Mouse (Mus musculus): Measurements from ENCODE around the gene Rell1. TPM values are rescaled to one million over a fixed set of nuclear protein-coding genes. Genes with fewer than 3 reads are reported as not detected.
A peak's percentile ranks its signal among the peaks of the same experiment; 100 is the strongest.

Rell1 gene
- polyA plus RNA-seq, 1 experiment from 2014 or later, result 9.1 TPM

GRCm38 (mm10) chr5:63958963-63959708 lies 9.6 kb downstream of the Rell1 start:
- Histone ChIP-seq H3K4me1 (ENCODE audit: control insufficient read depth, low read depth, low read length) (no peaks in the 10 kb centered on the region; the same call in 1 of the 2 replicates), H3K27me3 (ENCODE audit: control insufficient read depth, insufficient read depth, low read depth, low read length) (no peaks in the 10 kb centered on the region), H3K4me3 (ENCODE audit: low read depth, low read length) (no peak overlapping the region), H3K4me2 (ENCODE audit: low read depth, low read length) (no peak overlapping the region), H3K27ac (ENCODE audit: low read length) (no peak overlapping the region), H3K36me3 (ENCODE audit: control insufficient read depth, insufficient read depth) (no peaks in the 10 kb centered on the region), H3K9me3 (replicated peaks; ENCODE audit: control insufficient read depth, low read length) (no peaks in the 10 kb centered on the region), H3K9ac (ENCODE audit: low read depth, low read length) (no peak overlapping the region)
- 67% methylated on average over 18 of the region's 18 CpGs for WGBS (ENCODE audit: insufficient replicate concordance)
- peak; percentile 41; the same call in 1 of the 2 replicates for ATAC-seq (ENCODE audit: low read depth)

GRCm38 (mm10) chr5:63957607-63958006 lies 11.1 kb downstream of the Rell1 start:
- H3K27ac ChIP-seq (ENCODE audit: low read length), result no peak overlapping the region
- ATAC-seq (ENCODE audit: low read depth), result no peak
- H3K4me1 ChIP-seq (ENCODE audit: control insufficient read depth, low read depth, low read length), result no peaks in the 10 kb centered on the region; the same call in none of the 2 replicates
- no peaks in the 10 kb centered on the region for H3K27me3 ChIP-seq (ENCODE audit: control insufficient read depth, insufficient read depth, low read depth, low read length)
- no peak overlapping the region for H3K4me3 ChIP-seq (ENCODE audit: low read depth, low read length)
- WGBS (ENCODE audit: insufficient replicate concordance), result 69% methylated on average over 8 of the region's 8 CpGs
- H3K9me3 ChIP-seq (replicated peaks; ENCODE audit: control insufficient read depth, low read length), result no peaks in the 10 kb centered on the region
- no peaks in the 10 kb centered on the region for H3K36me3 ChIP-seq (ENCODE audit: control insufficient read depth, insufficient read depth)
- H3K4me2 ChIP-seq (ENCODE audit: low read depth, low read length), result no peak overlapping the region
- H3K9ac ChIP-seq (ENCODE audit: low read depth, low read length), result no peak overlapping the region

GRCm38 (mm10) chr5:63956411-63956810 lies 12.3 kb downstream of the Rell1 start:
- 76% methylated on average over 11 of the region's 11 CpGs for WGBS (ENCODE audit: insufficient replicate concordance)
- Histone ChIP-seq H3K27me3 (ENCODE audit: control insufficient read depth, insufficient read depth, low read depth, low read length) (no peaks in the 10 kb centered on the region), H3K36me3 (ENCODE audit: control insufficient read depth, insufficient read depth) (no peaks in the 10 kb centered on the region), H3K4me1 (ENCODE audit: control insufficient read depth, low read depth, low read length) (peaks cover 6% of the 10 kb centered on the region), H3K4me3 (ENCODE audit: low read depth, low read length) (no peak overlapping the region), H3K9me3 (replicated peaks; ENCODE audit: control insufficient read depth, low read length) (no peaks in the 10 kb centered on the region), H3K9ac (ENCODE audit: low read depth, low read length) (no peak overlapping the region), H3K27ac (ENCODE audit: low read length) (no peak overlapping the region), H3K4me2 (ENCODE audit: low read depth, low read length) (no peak overlapping the region)
- ATAC-seq (ENCODE audit: low read depth), result no peak

- Histone ChIP-seq H3K9me3 (replicated peaks; ENCODE audit: control insufficient read depth, low read length) (no peaks in the 10 kb centered on the region), H3K9ac (ENCODE audit: low read depth, low read length) (no peak overlapping the region), H3K27ac (ENCODE audit: low read length) (no peak overlapping the region), H3K4me1 (ENCODE audit: control insufficient read depth, low read depth, low read length) (peaks cover 10% of the 10 kb centered on the region), H3K27me3 (ENCODE audit: control insufficient read depth, insufficient read depth, low read depth, low read length) (no peaks in the 10 kb centered on the region), H3K36me3 (ENCODE audit: control insufficient read depth, insufficient read depth) (no peaks in the 10 kb centered on the region), H3K4me2 (ENCODE audit: low read depth, low read length) (no peak overlapping the region), H3K4me3 (ENCODE audit: low read depth, low read length) (no peak overlapping the region)
- WGBS (ENCODE audit: insufficient replicate concordance), result 71% methylated on average over 15 of the region's 15 CpGs
- no peak for ATAC-seq (ENCODE audit: low read depth)
Observed at GRCm38 (mm10) chr5:63953401-63954032, 15.2 kb downstream of the Rell1 start.

GRCm38 (mm10) chr5:63952039-63952438 lies 16.7 kb downstream of the Rell1 start:
- H3K9me3 ChIP-seq (replicated peaks; ENCODE audit: control insufficient read depth, low read length), result no peaks in the 10 kb centered on the region
- H3K27me3 ChIP-seq (ENCODE audit: control insufficient read depth, insufficient read depth, low read depth, low read length), result no peaks in the 10 kb centered on the region
- H3K4me1 ChIP-seq (ENCODE audit: control insufficient read depth, low read depth, low read length), result peaks cover 10% of the 10 kb centered on the region
- no peak overlapping the region for H3K9ac ChIP-seq (ENCODE audit: low read depth, low read length)
- no peak overlapping the region for H3K4me2 ChIP-seq (ENCODE audit: low read depth, low read length)
- H3K36me3 ChIP-seq (ENCODE audit: control insufficient read depth, insufficient read depth), result no peaks in the 10 kb centered on the region
- no peak overlapping the region for H3K27ac ChIP-seq (ENCODE audit: low read length)
- WGBS (ENCODE audit: insufficient replicate concordance), result 55% methylated on average over 6 of the region's 6 CpGs
- ATAC-seq (ENCODE audit: low read depth), result no peak
- no peak overlapping the region for H3K4me3 ChIP-seq (ENCODE audit: low read depth, low read length)

- peak; percentile 59; the same call in 1 of the 2 replicates for ATAC-seq (ENCODE audit: low read depth)
- H3K4me3 ChIP-seq (ENCODE audit: low read depth, low read length), result no peak overlapping the region
- no peaks in the 10 kb centered on the region for H3K36me3 ChIP-seq (ENCODE audit: control insufficient read depth, insufficient read depth)
- no peaks in the 10 kb centered on the region for H3K27me3 ChIP-seq (ENCODE audit: control insufficient read depth, insufficient read depth, low read depth, low read length)
- no peak overlapping the region for H3K27ac ChIP-seq (ENCODE audit: low read length)
- H3K4me1 ChIP-seq (ENCODE audit: control insufficient read depth, low read depth, low read length), result peaks cover 10% of the 10 kb centered on the region
- 59% methylated on average over 11 of the region's 11 CpGs for WGBS (ENCODE audit: insufficient replicate concordance)
- no peaks in the 10 kb centered on the region for H3K9me3 ChIP-seq (replicated peaks; ENCODE audit: control insufficient read depth, low read length)
- no peak overlapping the region for H3K9ac ChIP-seq (ENCODE audit: low read depth, low read length)
- H3K4me2 ChIP-seq (ENCODE audit: low read depth, low read length), result no peak overlapping the region
Observed at GRCm38 (mm10) chr5:63951421-63951911, 17.2 kb downstream of the Rell1 start.

- no peaks in the 10 kb centered on the region for H3K27me3 ChIP-seq (ENCODE audit: control insufficient read depth, insufficient read depth, low read depth, low read length)
- no peak overlapping the region for H3K4me3 ChIP-seq (ENCODE audit: low read depth, low read length)
- H3K9ac ChIP-seq (ENCODE audit: low read depth, low read length), result no peak overlapping the region
- H3K4me2 ChIP-seq (ENCODE audit: low read depth, low read length), result no peak overlapping the region
- no peaks in the 10 kb centered on the region for H3K36me3 ChIP-seq (ENCODE audit: control insufficient read depth, insufficient read depth)
- peak; percentile 33; the same call in 1 of the 2 replicates for ATAC-seq (ENCODE audit: low read depth)
- 30% methylated on average over 3 of the region's 3 CpGs for WGBS (ENCODE audit: insufficient replicate concordance)
- peaks cover 10% of the 10 kb centered on the region for H3K4me1 ChIP-seq (ENCODE audit: control insufficient read depth, low read depth, low read length)
- H3K9me3 ChIP-seq (replicated peaks; ENCODE audit: control insufficient read depth, low read length), result no peaks in the 10 kb centered on the region
- H3K27ac ChIP-seq (ENCODE audit: low read length), result peak overlapping the region; percentile 44
Observed at GRCm38 (mm10) chr5:63949195-63949594, 19.5 kb downstream of the Rell1 start.

GRCm38 (mm10) chr5:63947526-63947925 lies 21.2 kb downstream of the Rell1 start:
- H3K27me3 ChIP-seq (ENCODE audit: control insufficient read depth, insufficient read depth, low read depth, low read length), result no peaks in the 10 kb centered on the region
- WGBS (ENCODE audit: insufficient replicate concordance), result 76% methylated on average over 8 of the region's 8 CpGs
- H3K9ac ChIP-seq (ENCODE audit: low read depth, low read length), result no peak overlapping the region
- no peak overlapping the region for H3K4me2 ChIP-seq (ENCODE audit: low read depth, low read length)
- no peak overlapping the region for H3K27ac ChIP-seq (ENCODE audit: low read length)
- no peaks in the 10 kb centered on the region for H3K36me3 ChIP-seq (ENCODE audit: control insufficient read depth, insufficient read depth)
- H3K4me1 ChIP-seq (ENCODE audit: control insufficient read depth, low read depth, low read length), result peaks cover 9% of the 10 kb centered on the region
- no peak overlapping the region for H3K4me3 ChIP-seq (ENCODE audit: low read depth, low read length)
- no peak for ATAC-seq (ENCODE audit: low read depth)
- H3K9me3 ChIP-seq (replicated peaks; ENCODE audit: control insufficient read depth, low read length), result no peaks in the 10 kb centered on the region

- H3K9ac ChIP-seq (ENCODE audit: low read depth, low read length), result no peak overlapping the region
- peaks cover 6% of the 10 kb centered on the region for H3K4me1 ChIP-seq (ENCODE audit: control insufficient read depth, low read depth, low read length)
- 55% methylated on average over 9 of the region's 9 CpGs for WGBS (ENCODE audit: insufficient replicate concordance)
- ATAC-seq (ENCODE audit: low read depth), result no peak
- no peaks in the 10 kb centered on the region for H3K27me3 ChIP-seq (ENCODE audit: control insufficient read depth, insufficient read depth, low read depth, low read length)
- no peak overlapping the region for H3K4me2 ChIP-seq (ENCODE audit: low read depth, low read length)
- no peaks in the 10 kb centered on the region for H3K36me3 ChIP-seq (ENCODE audit: control insufficient read depth, insufficient read depth)
- no peak overlapping the region for H3K27ac ChIP-seq (ENCODE audit: low read length)
- no peak overlapping the region for H3K4me3 ChIP-seq (ENCODE audit: low read depth, low read length)
- H3K9me3 ChIP-seq (replicated peaks; ENCODE audit: control insufficient read depth, low read length), result no peaks in the 10 kb centered on the region
Observed at GRCm38 (mm10) chr5:63943291-63943690, 25.4 kb downstream of the Rell1 start.

Measured in liver, embryonic 16.5 days (tissue).